Mouse (Mus musculus): Measurements from ENCODE around the gene Btbd6. TPM values are rescaled to one million over a fixed set of nuclear protein-coding genes. Genes with fewer than 3 reads are reported as not detected.

Btbd6 gene
- total RNA-seq, 4 experiments from 2014 or later = 55.3 to 61.7 (median 58.9) TPM

GRCm38 (mm10) chr12:112952926-112953565 lies 23.2 kb upstream of the Btbd6 start:
- no peak for DNase-seq (ENCODE audit: low spot score in 2 of 2)

- peak in 1 of 2 experiments; percentile 84 for DNase-seq (ENCODE audit: low spot score in 2 of 2)
Measured at GRCm38 (mm10) chr12:112955800-112956199, 20.5 kb upstream of the Btbd6 start.

GRCm38 (mm10) chr12:112958303-112958702 lies 18.0 kb upstream of the Btbd6 start:
- no peak for DNase-seq (ENCODE audit: low spot score in 2 of 2)

- DNase-seq (ENCODE audit: low spot score in 2 of 2) = no peak
Measured at GRCm38 (mm10) chr12:112959421-112959820, 16.9 kb upstream of the Btbd6 start.

GRCm38 (mm10) chr12:112961428-112961827 lies 14.9 kb upstream of the Btbd6 start:
- DNase-seq (ENCODE audit: low spot score in 2 of 2) = no peak

- no peak for DNase-seq (ENCODE audit: low spot score in 2 of 2)
Measured at GRCm38 (mm10) chr12:112961872-112962271, 14.4 kb upstream of the Btbd6 start.

- DNase-seq (ENCODE audit: low spot score in 2 of 2) = no peak
Measured at GRCm38 (mm10) chr12:112965783-112966182, 10.5 kb upstream of the Btbd6 start.

- DNase-seq (ENCODE audit: low spot score in 2 of 2) = no peak
Measured at GRCm38 (mm10) chr12:112968943-112969342, 7.3 kb upstream of the Btbd6 start.

GRCm38 (mm10) chr12:112969616-112970015 lies 6.7 kb upstream of the Btbd6 start:
- DNase-seq (ENCODE audit: low spot score in 2 of 2) = no peak

- no peak for DNase-seq (ENCODE audit: low spot score in 2 of 2)
Measured at GRCm38 (mm10) chr12:112974736-112975135, 1.5 kb upstream of the Btbd6 start.

- peak in 1 of 2 experiments; percentile 48 for DNase-seq (ENCODE audit: low spot score in 2 of 2)
Measured at GRCm38 (mm10) chr12:112977156-112977555, 874 bp downstream of the Btbd6 start.

GRCm38 (mm10) chr12:112982031-112982430 lies 5.7 kb downstream of the Btbd6 start:
- DNase-seq (ENCODE audit: low spot score in 2 of 2) = no peak

- no peak for DNase-seq (ENCODE audit: low spot score in 2 of 2)
Measured at GRCm38 (mm10) chr12:112985346-112985745, 9.1 kb downstream of the Btbd6 start.

- DNase-seq (ENCODE audit: low spot score in 2 of 2) = no peak
Measured at GRCm38 (mm10) chr12:112987877-112988276, 11.6 kb downstream of the Btbd6 start.

- no peak for DNase-seq (ENCODE audit: low spot score in 2 of 2)
Measured at GRCm38 (mm10) chr12:112990706-112991405, 14.6 kb downstream of the Btbd6 start.

GRCm38 (mm10) chr12:112991444-112991843 lies 15.2 kb downstream of the Btbd6 start:
- no peak for DNase-seq (ENCODE audit: low spot score in 2 of 2)

GRCm38 (mm10) chr12:112994153-112994552 lies 17.9 kb downstream of the Btbd6 start:
- no peak for DNase-seq (ENCODE audit: low spot score in 2 of 2)

GRCm38 (mm10) chr12:112999569-113000293 lies 23.4 kb downstream of the Btbd6 start:
- DNase-seq (ENCODE audit: low spot score in 2 of 2) = no peak

GRCm38 (mm10) chr12:113000294-113001132 lies 24.2 kb downstream of the Btbd6 start, which contains the start of gene Brf1:
Brf1 (minus strand) TSS chr12:113000704.
- DNase-seq (ENCODE audit: low spot score in 2 of 2) = peak; percentile 93 to 94

GRCm38 (mm10) chr12:113001133-113001474 lies 24.8 kb downstream of the Btbd6 start:
- no peak for DNase-seq (ENCODE audit: low spot score in 2 of 2)

- DNase-seq (ENCODE audit: low spot score in 2 of 2) = no peak
Measured at GRCm38 (mm10) chr12:113002667-113003066, 26.4 kb downstream of the Btbd6 start.

Measured in layer of hippocampus, adult 8-10 months (tissue).